Mouse (Mus musculus): Measurements from ENCODE around the gene Siae. TPM values are rescaled to one million over a fixed set of nuclear protein-coding genes. Genes with fewer than 3 reads are reported as not detected.

Gene Siae
- polyA plus RNA-seq, 1 experiment from 2014 or later = 13.7 TPM

- no peak for ATAC-seq (ENCODE audit: low read depth)
- WGBS = 68% methylated on average over 6 of the region's 6 CpGs
- H3K27me3 ChIP-seq = no peaks in the 10 kb centered on the region
- H3K4me1 ChIP-seq (replicated peaks) = no peaks in the 10 kb centered on the region
- H3K4me3 ChIP-seq = no peak within 1 kb of the TSS
- H3K36me3 ChIP-seq = no peaks in the 10 kb centered on the region
- H3K4me2 ChIP-seq = no peak within 1 kb of the TSS
- no peak within 1 kb of the TSS for H3K9ac ChIP-seq
- no peaks in the 10 kb centered on the region for H3K9me3 ChIP-seq
- no peak within 1 kb of the TSS for H3K27ac ChIP-seq (replicated peaks)
Observed at GRCm38 (mm10) chr9:37669115-37669514, 113.6 kb downstream of the Siae start, which contains the start of gene Panx3. TSS of gene Panx3 (minus strand) at chr9:37669235.

- Histone ChIP-seq H3K9ac (no peak overlapping the region), H3K4me3 (no peak overlapping the region), H3K36me3 (no peaks in the 10 kb centered on the region), H3K4me1 (replicated peaks) (no peaks in the 10 kb centered on the region), H3K9me3 (no peaks in the 10 kb centered on the region), H3K27me3 (no peaks in the 10 kb centered on the region), H3K27ac (replicated peaks) (no peak overlapping the region), H3K4me2 (no peak overlapping the region)
- no peak for ATAC-seq (ENCODE audit: low read depth)
- WGBS = 76% methylated on average over 4 of the region's 4 CpGs
Observed at GRCm38 (mm10) chr9:37669678-37670077, 114.2 kb downstream of the Siae start.

GRCm38 (mm10) chr9:37670261-37670660, 114.8 kb downstream of the Siae start:
- no peak overlapping the region for H3K9ac ChIP-seq
- H3K4me3 ChIP-seq = no peak overlapping the region
- no peaks in the 10 kb centered on the region for H3K4me1 ChIP-seq (replicated peaks)
- no peaks in the 10 kb centered on the region for H3K9me3 ChIP-seq
- no peak overlapping the region for H3K4me2 ChIP-seq
- no peak for ATAC-seq (ENCODE audit: low read depth)
- H3K27ac ChIP-seq (replicated peaks) = no peak overlapping the region
- H3K27me3 ChIP-seq = no peaks in the 10 kb centered on the region
- WGBS = 91% methylated on average over 3 of the region's 3 CpGs
- no peaks in the 10 kb centered on the region for H3K36me3 ChIP-seq

- H3K9me3 ChIP-seq = no peaks in the 10 kb centered on the region
- H3K9ac ChIP-seq = no peak overlapping the region
- no peak overlapping the region for H3K4me2 ChIP-seq
- no peak for ATAC-seq (ENCODE audit: low read depth)
- no peak overlapping the region for H3K27ac ChIP-seq (replicated peaks)
- no peaks in the 10 kb centered on the region for H3K4me1 ChIP-seq (replicated peaks)
- H3K27me3 ChIP-seq = no peaks in the 10 kb centered on the region
- no peaks in the 10 kb centered on the region for H3K36me3 ChIP-seq
- H3K4me3 ChIP-seq = no peak overlapping the region
- 74% methylated on average over 4 of the region's 4 CpGs for WGBS
Observed at GRCm38 (mm10) chr9:37675287-37675686, 119.8 kb downstream of the Siae start.

GRCm38 (mm10) chr9:37681123-37681522, 125.6 kb downstream of the Siae start:
- Histone ChIP-seq H3K4me2 (no peak overlapping the region), H3K9me3 (no peaks in the 10 kb centered on the region), H3K27me3 (no peaks in the 10 kb centered on the region), H3K36me3 (no peaks in the 10 kb centered on the region), H3K4me3 (no peak overlapping the region), H3K9ac (no peak overlapping the region), H3K4me1 (replicated peaks) (no peaks in the 10 kb centered on the region), H3K27ac (replicated peaks) (no peak overlapping the region)
- WGBS = 100% methylated on average over 1 of the region's 1 CpGs
- ATAC-seq (ENCODE audit: low read depth) = no peak

GRCm38 (mm10) chr9:37687288-37687940, 131.9 kb downstream of the Siae start:
- Histone ChIP-seq H3K27me3 (no peaks in the 10 kb centered on the region), H3K27ac (replicated peaks) (no peak overlapping the region), H3K36me3 (no peaks in the 10 kb centered on the region), H3K9ac (no peak overlapping the region), H3K4me1 (replicated peaks) (no peaks in the 10 kb centered on the region), H3K9me3 (no peaks in the 10 kb centered on the region), H3K4me3 (no peak overlapping the region), H3K4me2 (no peak overlapping the region)
- WGBS = 72% methylated on average over 3 of the region's 3 CpGs
- no peak for ATAC-seq (ENCODE audit: low read depth)

- 59% methylated on average over 3 of the region's 3 CpGs for WGBS
- Histone ChIP-seq H3K4me2 (no peak overlapping the region), H3K9me3 (no peaks in the 10 kb centered on the region), H3K9ac (no peak overlapping the region), H3K27ac (replicated peaks) (no peak overlapping the region), H3K4me3 (no peak overlapping the region), H3K4me1 (replicated peaks) (no peaks in the 10 kb centered on the region), H3K27me3 (no peaks in the 10 kb centered on the region), H3K36me3 (no peaks in the 10 kb centered on the region)
- ATAC-seq (ENCODE audit: low read depth) = no peak
Observed at GRCm38 (mm10) chr9:37687941-37688303, 132.4 kb downstream of the Siae start.

- H3K27ac ChIP-seq (replicated peaks) = no peak overlapping the region
- H3K36me3 ChIP-seq = no peaks in the 10 kb centered on the region
- H3K9me3 ChIP-seq = no peaks in the 10 kb centered on the region
- no peaks in the 10 kb centered on the region for H3K4me1 ChIP-seq (replicated peaks)
- H3K4me3 ChIP-seq = no peak overlapping the region
- no peaks in the 10 kb centered on the region for H3K27me3 ChIP-seq
- H3K4me2 ChIP-seq = no peak overlapping the region
- no peak overlapping the region for H3K9ac ChIP-seq
- no peak for ATAC-seq (ENCODE audit: low read depth)
- WGBS = 62% methylated on average over 5 of the region's 5 CpGs
Observed at GRCm38 (mm10) chr9:37689970-37690686, 134.6 kb downstream of the Siae start.

Other genes starting within 250 kb of the Siae start
- 7.9 and 9.0 TPM in 2 replicates for gene Ccdc15, start 207.3 kb upstream of the Siae start, polyA plus RNA-seq (2015; fragmentation: Nextera tagmentation; extraction: Ambion mirVana)
- 6.7 and 6.9 TPM in 2 replicates for gene Hepacam, start 188.3 kb upstream of the Siae start, polyA plus RNA-seq (2015; fragmentation: Nextera tagmentation; extraction: Ambion mirVana)
- 6.2 and 7.8 TPM in 2 replicates for gene Robo4, start 153.8 kb upstream of the Siae start, polyA plus RNA-seq (2015; fragmentation: Nextera tagmentation; extraction: Ambion mirVana)
- 63.2 and 65.0 TPM in 2 replicates for gene Robo3, start 122.5 kb upstream of the Siae start, polyA plus RNA-seq (2015; fragmentation: Nextera tagmentation; extraction: Ambion mirVana)
- gene Msantd2, start 66.4 kb upstream of the Siae start, polyA plus RNA-seq (2015; fragmentation: Nextera tagmentation; extraction: Ambion mirVana) = 33.4 and 33.7 TPM in 2 replicates
- gene Esam, start 27.6 kb upstream of the Siae start, polyA plus RNA-seq (2015; fragmentation: Nextera tagmentation; extraction: Ambion mirVana) = 41.5 and 42.5 TPM in 2 replicates
- 1.1 and 2.1 TPM in 2 replicates for gene Vsig2, start 16.4 kb upstream of the Siae start, polyA plus RNA-seq (2015; fragmentation: Nextera tagmentation; extraction: Ambion mirVana)
- gene Nrgn, start 2.8 kb upstream of the Siae start, polyA plus RNA-seq (2015; fragmentation: Nextera tagmentation; extraction: Ambion mirVana) = 10.0 and 11.3 TPM in 2 replicates
- gene Spa17, start 58.0 kb downstream of the Siae start, polyA plus RNA-seq (2015; fragmentation: Nextera tagmentation; extraction: Ambion mirVana) = 10.9 and 12.1 TPM in 2 replicates
- 99.3 and 100 TPM in 2 replicates for gene Tbrg1, start 101.6 kb downstream of the Siae start, polyA plus RNA-seq (2015; fragmentation: Nextera tagmentation; extraction: Ambion mirVana)
- gene Panx3, start 113.5 kb downstream of the Siae start, polyA plus RNA-seq (2015; fragmentation: Nextera tagmentation; extraction: Ambion mirVana) = 0.22 TPM in 1 of 2 replicates, not detected in the other
- not detected in 2 replicates for gene Olfr160, start 160.6 kb downstream of the Siae start, polyA plus RNA-seq (2015; fragmentation: Nextera tagmentation; extraction: Ambion mirVana)
- gene Olfr874, start 189.4 kb downstream of the Siae start, polyA plus RNA-seq (2015; fragmentation: Nextera tagmentation; extraction: Ambion mirVana) = not detected in 2 replicates
- not detected in 2 replicates for gene Olfr875, start 216.2 kb downstream of the Siae start, polyA plus RNA-seq (2015; fragmentation: Nextera tagmentation; extraction: Ambion mirVana)
- gene Olfr876, start 247.3 kb downstream of the Siae start, polyA plus RNA-seq (2015; fragmentation: Nextera tagmentation; extraction: Ambion mirVana) = not detected in 2 replicates